Mouse (Mus musculus) embryonic facial prominence, embryonic 12.5 days (tissue): ENCODE results near the gene Wfdc15a. TPM values are rescaled to one million over a fixed set of nuclear protein-coding genes. Genes with fewer than 3 reads are reported as not detected.

Experiments
- ATAC-seq: fragments of 200-750 bp; cut with Nextera tagmentation; 2 replicates; pipeline ENCODE4 v1.8.0; 2017; ENCODE audit not compliant: insufficient number of reproducible peaks, insufficient read depth, low FRiP score, low TSS enrichment
- H3K27ac ChIP-seq: fragments of 300-500 bp; sonication (generic); 2 replicates; pipeline ENCODE4 v1.5.1; 2016; ENCODE audit warnings: mild to moderate bottlenecking
- H3K27me3 ChIP-seq: fragments of 300-500 bp; sonication (generic); 2 replicates; pipeline ENCODE4 v1.6.1; 2016; ENCODE audit warnings: mild to moderate bottlenecking, moderate library complexity
- H3K36me3 ChIP-seq: fragments of 300-500 bp; sonication (generic); 2 replicates; pipeline ENCODE4 v1.6.1; 2016; ENCODE audit warnings: mild to moderate bottlenecking
- H3K4me1 ChIP-seq: fragments of 300-500 bp; sonication (generic); 2 replicates; pipeline ENCODE4 v1.6.1; 2016
- H3K4me2 ChIP-seq: fragments of 300-500 bp; sonication (generic); replicated peaks from 2 replicates; pipeline ENCODE4 v1.6.1; 2016; ENCODE audit warnings: mild to moderate bottlenecking, moderate library complexity
- H3K4me3 ChIP-seq: fragments of 300-500 bp; sonication (generic); 2 replicates; pipeline ENCODE4 v1.5.1; 2016; ENCODE audit warnings: mild to moderate bottlenecking
- H3K9ac ChIP-seq: fragments of 300-500 bp; sonication (generic); 2 replicates; pipeline ENCODE4 v1.6.1; 2016; ENCODE audit warnings: mild to moderate bottlenecking, moderate library complexity
- H3K9me3 ChIP-seq: fragments of 300-500 bp; sonication (generic); 2 replicates; pipeline ENCODE4 v1.6.1; 2016; ENCODE audit warnings: mild to moderate bottlenecking, moderate library complexity
- WGBS: fragments of 180-500 bp; shearing (Covaris S2); methylation state at CpG from one replicate; pipeline ENCODE4 v1.1.7; 2016; 5-methylcytosine and 5-hydroxymethylcytosine counted together
- polyA plus RNA-seq: library from polyadenylated mRNA; unstranded; fragments of >200 nt; fragmentation: Nextera tagmentation; extraction: Ambion mirVana; gene quantifications from 2 replicates; pipeline ENCODE4 v1.2.1, GENCODE M21; 2016

Wfdc15a gene
- polyA plus RNA-seq, 1 experiment from 2014 or later, result not detected

DNA sequence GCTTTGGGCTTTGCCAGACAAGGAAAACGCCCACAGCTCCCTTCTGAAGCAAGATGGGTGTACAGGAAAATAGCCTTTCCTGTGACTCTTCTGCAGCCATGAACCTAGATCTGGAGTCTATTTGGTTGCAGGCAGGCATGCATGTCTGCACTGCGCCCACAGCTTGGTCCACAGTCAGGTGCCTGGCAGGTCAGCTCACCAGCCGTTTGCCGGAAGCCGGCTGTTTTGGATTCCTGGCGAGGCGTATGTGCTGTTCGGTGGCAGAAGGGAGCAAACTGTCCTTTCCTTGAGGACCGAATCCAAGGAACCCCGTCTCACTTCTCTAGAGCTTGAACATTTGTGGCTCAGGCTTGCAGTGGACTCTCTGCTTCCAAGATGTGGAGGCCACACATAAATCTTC lies 45.9 kb downstream of the Wfdc15a start:
- Histone ChIP-seq H3K9ac (no peak overlapping the region), H3K27ac (no peak overlapping the region), H3K4me2 (no peak overlapping the region), H3K27me3 (no peaks in the 10 kb centered on the region), H3K36me3 (peaks cover 17% of the 10 kb centered on the region), H3K4me3 (no peak overlapping the region), H3K4me1 (peaks cover 18% of the 10 kb centered on the region), H3K9me3 (no peaks in the 10 kb centered on the region)
- 93% methylated on average over 10 of the region's 10 CpGs for WGBS
- ATAC-seq, result no peak

DNA sequence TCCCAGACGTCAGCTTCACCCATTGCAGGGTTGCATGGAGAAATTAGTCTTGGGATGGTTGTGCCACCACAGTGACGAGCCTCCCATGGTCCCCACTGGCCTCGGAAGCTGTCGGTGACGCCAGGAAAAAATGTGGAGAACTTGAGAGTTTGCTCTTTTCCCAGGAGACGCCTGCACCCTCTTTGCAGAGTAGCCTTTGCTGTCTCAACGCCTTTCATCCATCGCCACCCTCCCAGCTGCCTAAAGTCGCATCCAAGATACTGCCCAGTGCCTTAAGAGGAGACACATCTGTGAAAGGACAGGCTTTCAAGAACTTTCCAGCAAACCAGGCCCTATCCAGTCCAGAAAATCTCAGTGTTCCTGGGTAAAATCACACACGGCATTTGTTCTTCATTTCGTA lies 47.6 kb downstream of the Wfdc15a start:
- Histone ChIP-seq H3K27ac (no peak overlapping the region), H3K36me3 (peaks cover 17% of the 10 kb centered on the region), H3K4me3 (no peak overlapping the region), H3K4me1 (peaks cover 20% of the 10 kb centered on the region), H3K4me2 (no peak overlapping the region), H3K27me3 (no peaks in the 10 kb centered on the region), H3K9ac (no peak overlapping the region), H3K9me3 (no peaks in the 10 kb centered on the region)
- 90% methylated on average over 11 of the region's 11 CpGs for WGBS
- no peak for ATAC-seq

DNA sequence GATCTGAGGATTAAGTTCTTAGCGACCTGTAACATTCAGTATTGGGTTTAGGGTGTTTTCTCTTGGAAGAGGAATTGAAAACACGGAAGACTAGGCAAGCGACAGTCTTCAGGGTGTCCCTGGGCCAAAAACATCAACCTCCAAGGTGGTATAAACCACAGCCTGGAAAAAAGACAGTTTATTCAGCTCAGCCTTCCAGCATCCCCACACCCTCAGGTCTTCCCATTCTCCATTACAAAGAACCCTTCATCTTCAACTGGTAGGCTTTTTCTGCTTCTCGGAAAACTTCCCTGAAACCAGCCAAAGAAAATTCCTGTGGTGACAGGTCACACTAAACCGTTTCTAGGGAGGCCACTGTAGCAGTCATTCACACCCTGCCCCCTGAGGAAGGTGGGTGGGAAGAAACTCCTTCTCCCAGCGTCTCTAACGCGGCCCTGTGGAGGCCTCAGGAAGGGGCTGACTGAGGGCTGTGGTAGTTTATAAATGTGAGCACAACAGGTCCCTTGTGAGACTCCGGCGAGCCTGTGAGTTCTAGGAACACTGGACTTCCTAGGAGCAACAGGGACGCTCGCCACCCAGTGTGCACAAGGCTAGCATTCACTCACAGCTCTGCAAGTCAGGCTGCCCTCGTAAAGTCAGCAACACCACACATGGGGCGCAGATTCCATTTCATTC lies 49.7 kb downstream of the Wfdc15a start:
- Histone ChIP-seq H3K27ac (peak overlapping the region; percentile 75), H3K36me3 (peaks cover 14% of the 10 kb centered on the region), H3K4me1 (peaks cover 20% of the 10 kb centered on the region), H3K9ac (no peak overlapping the region), H3K4me3 (no peak overlapping the region), H3K4me2 (no peak overlapping the region), H3K27me3 (no peaks in the 10 kb centered on the region), H3K9me3 (no peaks in the 10 kb centered on the region)
- ATAC-seq, result no peak
- 30% methylated on average over 14 of the region's 14 CpGs for WGBS

Other genes starting within 250 kb of the Wfdc15a start
- gene Ywhab, start 205.2 kb downstream of the Wfdc15a start, polyA plus RNA-seq, result 327 and 340 TPM in 2 replicates
- gene Pabpc1l, start 174.7 kb downstream of the Wfdc15a start, polyA plus RNA-seq, result 2.4 and 3.5 TPM in 2 replicates
- 24.2 and 25.4 TPM in 2 replicates for gene Stk4, start 129.8 kb downstream of the Wfdc15a start, polyA plus RNA-seq
- 58.9 and 63.3 TPM in 2 replicates for gene Tomm34, start 129.0 kb downstream of the Wfdc15a start, polyA plus RNA-seq
- gene Kcns1, start 29.0 kb downstream of the Wfdc15a start, polyA plus RNA-seq, result 0.49 and 0.71 TPM in 2 replicates
- gene Wfdc5, start 17.4 kb downstream of the Wfdc15a start, polyA plus RNA-seq, result not detected in 2 replicates
- 0.22 TPM in 1 of 2 replicates, not detected in the other for gene Wfdc12, start 9.5 kb downstream of the Wfdc15a start, polyA plus RNA-seq
- not detected in 2 replicates for gene Wfdc15b, start 21.5 kb upstream of the Wfdc15a start, polyA plus RNA-seq
- not detected in 2 replicates for gene Svs2, start 38.3 kb upstream of the Wfdc15a start, polyA plus RNA-seq
- not detected in 2 replicates for gene Svs3b, start 56.5 kb upstream of the Wfdc15a start, polyA plus RNA-seq
- gene Svs4, start 78.3 kb upstream of the Wfdc15a start, polyA plus RNA-seq, result not detected in 2 replicates
- not detected in 2 replicates for gene Svs3a, start 89.1 kb upstream of the Wfdc15a start, polyA plus RNA-seq
- gene Svs6, start 116.6 kb upstream of the Wfdc15a start, polyA plus RNA-seq, result not detected in 2 replicates
- gene Svs5, start 132.6 kb upstream of the Wfdc15a start, polyA plus RNA-seq, result not detected in 2 replicates
- 0.96 and 1.5 TPM in 2 replicates for gene Slpi, start 189.0 kb upstream of the Wfdc15a start, polyA plus RNA-seq
- 0.46 and 0.53 TPM in 2 replicates for gene Rbpjl, start 203.0 kb upstream of the Wfdc15a start, polyA plus RNA-seq
- 36.2 and 43.9 TPM in 2 replicates for gene Matn4, start 205.0 kb upstream of the Wfdc15a start, polyA plus RNA-seq
- gene Sdc4, start 243.8 kb upstream of the Wfdc15a start, polyA plus RNA-seq, result 42.6 and 44.4 TPM in 2 replicates